Mouse (Mus musculus) heart, postnatal 36 days (tissue): ENCODE measurements around the gene 1600012H06Rik. TPM values are rescaled to one million over a fixed set of nuclear protein-coding genes. Genes with fewer than 3 reads are reported as not detected.
"Not testable (repeated sequence)": the region's sequence is repeated elsewhere in the genome, so short reads cannot be mapped to it uniquely, and the experiment has no call there.

ENCODE experiments used
- DNase-seq, 2 experiments: peaks; one replicate each; pipeline ENCODE4 v3.0.0; 2021 to 2022
- intact Hi-C: fragments of 180-260 bp; cut with DNase I; formaldehyde crosslinking; loops from one replicate; pipeline ENCODE4 v1.15.1; 2025
- total RNA-seq, 2 experiments: library from RNA; stranded (reverse); gene quantifications; 2 replicates each; pipeline ENCODE4 v1.2.3; 2021

Gene 1600012H06Rik
- total RNA-seq, 2 experiments from 2014 or later: 11.9 to 14.7 TPM

DNA sequence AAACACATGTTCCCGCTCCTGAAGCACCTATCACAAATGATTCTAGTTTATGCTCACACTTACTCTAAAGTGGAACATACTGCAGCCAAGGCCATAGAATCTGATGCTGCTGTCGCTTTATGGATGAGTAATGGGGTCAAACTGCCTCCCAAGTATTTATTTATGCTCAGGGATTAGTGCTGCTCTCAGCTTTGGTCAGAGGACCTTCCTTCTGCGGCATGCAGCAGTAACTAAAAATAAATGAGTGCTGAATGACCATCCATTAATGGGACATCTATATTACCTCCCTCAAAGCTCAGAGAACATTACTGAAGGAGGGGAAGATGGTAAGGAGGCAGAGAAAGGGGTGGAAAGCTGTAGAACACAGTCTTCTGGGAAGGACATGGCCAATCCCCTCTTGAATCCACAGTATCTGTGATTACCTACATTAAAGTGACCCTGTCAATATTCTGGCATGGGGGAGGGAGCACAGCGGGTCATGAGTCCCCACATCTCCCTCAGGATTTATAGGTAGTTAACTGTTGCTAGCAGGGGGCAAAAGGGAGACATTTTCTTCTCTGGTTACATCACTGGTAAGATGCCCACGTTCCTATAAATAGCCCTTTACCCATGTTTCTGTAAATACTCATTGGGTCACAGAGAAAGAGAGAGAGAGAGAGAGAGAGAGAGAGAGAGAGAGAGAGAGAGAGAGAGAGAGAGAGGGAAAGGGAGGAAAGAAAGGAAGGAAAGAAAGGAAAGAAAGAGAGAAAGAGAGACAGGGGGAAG is 7.0 kb upstream of the 1600012H06Rik start:
- no peak for DNase-seq
- intact Hi-C loops: no loop called here

DNA sequence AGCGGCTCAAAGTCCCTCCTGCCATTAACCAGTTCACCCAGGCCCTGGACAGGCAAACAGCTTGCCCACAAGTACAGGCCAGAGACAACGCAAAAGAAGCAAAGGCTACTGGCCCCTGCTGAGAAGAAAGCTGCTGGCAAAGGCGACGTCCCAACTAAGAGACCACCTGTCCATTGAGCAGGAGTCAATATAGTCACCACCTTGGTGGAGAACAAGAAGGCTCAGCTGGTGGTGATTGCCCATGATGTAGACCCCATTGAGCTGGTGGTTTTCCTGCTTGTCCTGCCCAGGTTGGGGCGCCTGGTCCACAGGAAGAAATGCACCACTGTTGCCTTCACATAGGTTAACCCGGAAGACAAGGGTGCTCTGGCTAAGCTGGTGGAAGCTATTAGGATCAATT is 803 bp upstream of the 1600012H06Rik start:
- peak in 1 of 2 experiments; percentile 3 for DNase-seq
- intact Hi-C loops: not testable (repeated sequence)

DNA sequence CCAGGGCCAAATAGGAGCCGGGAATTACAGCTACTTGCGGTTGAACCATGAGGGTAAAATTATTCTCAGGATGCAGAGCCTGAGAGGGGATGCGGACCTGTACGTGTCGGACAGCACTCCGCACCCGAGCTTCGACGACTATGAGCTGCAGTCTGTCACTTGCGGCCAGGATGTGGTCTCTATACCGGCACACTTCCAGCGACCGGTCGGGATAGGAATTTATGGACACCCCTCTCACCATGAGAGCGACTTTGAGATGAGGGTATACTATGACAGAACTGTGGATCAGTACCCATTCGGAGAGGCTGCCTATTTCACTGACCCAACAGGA is 710 bp downstream of the 1600012H06Rik start:
- intact Hi-C loops: no loop called here
- DNase-seq: no peak

- intact Hi-C loops: no loop called here
- no peak for DNase-seq
These were observed 1.6 kb downstream of the 1600012H06Rik start for GRCm38 (mm10) chr17:14944551-14944950.

- intact Hi-C loops: no loop called here
- no peak for DNase-seq
These were observed 6.3 kb downstream of the 1600012H06Rik start for GRCm38 (mm10) chr17:14949161-14949827.

DNA sequence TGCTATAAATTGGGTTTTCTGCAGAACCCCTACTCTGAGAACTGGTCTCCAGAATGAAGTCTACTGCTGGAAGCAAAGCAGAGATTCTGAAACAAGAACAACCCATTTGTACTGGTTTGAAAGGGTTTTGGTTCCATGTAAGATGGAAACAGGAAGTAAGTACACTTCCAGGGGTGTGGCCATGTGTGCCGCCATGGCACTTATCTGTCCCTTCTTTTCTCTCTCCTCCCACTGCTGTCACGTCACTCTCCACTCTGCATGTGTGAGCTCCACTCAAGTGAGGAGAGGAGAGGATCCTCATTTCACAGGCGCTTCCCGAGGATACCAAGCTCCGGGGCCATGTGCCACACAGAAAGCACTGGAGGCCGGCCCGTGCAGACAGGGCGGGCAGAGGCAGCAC is 10.5 kb downstream of the 1600012H06Rik start:
- no peak for DNase-seq

DNA sequence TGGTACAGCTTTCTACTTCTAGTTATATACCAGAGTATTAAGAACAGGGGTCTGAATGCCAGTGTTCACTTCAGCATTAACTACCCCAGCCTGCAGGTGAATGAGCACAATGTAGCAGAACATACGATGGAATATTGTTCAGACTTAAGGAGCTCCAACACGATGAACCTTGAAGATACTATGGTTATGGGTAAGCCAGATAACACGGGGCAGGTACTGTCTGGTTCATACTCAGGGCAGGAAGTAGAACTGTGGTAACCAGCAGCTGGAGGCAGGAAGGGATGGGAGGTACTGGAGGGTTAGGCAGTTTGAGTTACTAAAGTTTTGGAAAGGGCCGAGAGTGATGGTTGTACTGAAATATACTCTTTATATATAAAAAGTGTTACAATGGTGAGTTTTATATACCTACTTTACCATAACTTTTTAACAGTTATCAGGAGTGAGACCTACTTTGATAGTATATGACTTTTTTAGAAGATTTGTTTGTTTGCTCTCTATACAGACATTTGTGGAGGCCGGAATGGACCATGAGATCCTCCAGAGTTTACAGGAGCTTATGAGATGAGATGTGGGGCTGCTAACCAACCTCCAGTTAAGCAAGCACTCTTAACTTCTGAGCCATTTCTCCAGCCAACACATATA is 15.8 kb downstream of the 1600012H06Rik start:
- DNase-seq: no peak
- intact Hi-C loops: no loop called here

More for the DNA sequence above, 10.5 kb downstream of the 1600012H06Rik start:
- intact Hi-C loops: no loop called here

GRCm38 (mm10) chr17:14959979-14960378 is 17.0 kb downstream of the 1600012H06Rik start:
- intact Hi-C loops: no loop called here
- DNase-seq: no peak

DNA sequence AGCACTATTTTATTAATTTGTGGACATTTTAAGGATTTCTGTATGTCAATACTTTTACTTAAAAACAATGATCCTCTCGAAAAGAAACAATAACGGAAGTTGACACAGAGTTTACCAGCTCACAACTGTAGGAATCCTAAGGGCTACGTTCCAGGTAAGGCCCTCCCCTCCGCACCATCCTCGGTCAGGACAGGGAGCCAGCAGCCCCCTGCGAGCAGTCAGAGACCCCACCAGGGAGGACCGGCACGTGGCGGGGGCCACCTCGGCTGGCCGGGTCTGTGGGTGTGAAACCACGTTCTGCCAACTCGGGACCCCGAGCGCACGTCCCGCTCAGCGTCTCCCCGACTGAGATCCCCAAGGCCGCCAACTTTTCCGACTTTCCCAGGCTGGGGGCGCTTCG is 17.5 kb downstream of the 1600012H06Rik start:
- intact Hi-C loops: no loop called here
- DNase-seq: peak; percentile 24 to 34

DNA sequence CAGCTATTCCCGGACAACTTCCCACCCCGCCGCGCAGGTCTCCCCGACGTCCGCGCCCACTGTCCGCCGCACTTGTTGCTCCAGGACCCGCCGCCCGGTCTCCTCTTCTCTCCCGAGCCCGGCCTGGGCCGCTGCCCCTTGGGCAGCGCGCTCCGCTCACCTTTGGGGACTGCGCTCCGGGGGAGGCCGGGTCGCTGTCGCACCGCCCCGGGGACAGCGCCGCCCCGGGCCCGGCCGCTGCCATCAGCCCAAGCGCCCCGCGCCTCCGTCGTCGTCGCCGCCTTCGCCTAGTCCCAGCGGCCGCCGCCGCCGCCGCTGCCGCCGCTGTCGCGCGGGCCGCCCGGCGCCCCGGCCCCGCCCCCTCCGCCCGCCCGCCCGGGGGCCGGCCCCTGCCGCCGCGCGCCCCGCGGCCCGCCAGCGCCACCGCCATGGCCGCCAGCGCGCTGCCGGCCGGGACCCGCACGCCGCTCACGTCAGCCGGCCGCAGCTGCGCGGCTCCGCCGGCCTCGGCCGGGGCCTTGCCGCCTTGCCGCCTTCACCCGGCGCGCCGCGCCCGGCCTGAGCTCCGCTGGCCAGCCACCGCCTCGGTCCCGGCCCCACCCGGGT is 18.1 kb downstream of the 1600012H06Rik start, which contains the start of gene Phf10:
TSS of gene Phf10 (minus strand) at position 323 of the 606 bp plus-strand sequence.
- intact Hi-C loops: not testable (repeated sequence)
- peak; percentile 37 to 63 for DNase-seq

DNA sequence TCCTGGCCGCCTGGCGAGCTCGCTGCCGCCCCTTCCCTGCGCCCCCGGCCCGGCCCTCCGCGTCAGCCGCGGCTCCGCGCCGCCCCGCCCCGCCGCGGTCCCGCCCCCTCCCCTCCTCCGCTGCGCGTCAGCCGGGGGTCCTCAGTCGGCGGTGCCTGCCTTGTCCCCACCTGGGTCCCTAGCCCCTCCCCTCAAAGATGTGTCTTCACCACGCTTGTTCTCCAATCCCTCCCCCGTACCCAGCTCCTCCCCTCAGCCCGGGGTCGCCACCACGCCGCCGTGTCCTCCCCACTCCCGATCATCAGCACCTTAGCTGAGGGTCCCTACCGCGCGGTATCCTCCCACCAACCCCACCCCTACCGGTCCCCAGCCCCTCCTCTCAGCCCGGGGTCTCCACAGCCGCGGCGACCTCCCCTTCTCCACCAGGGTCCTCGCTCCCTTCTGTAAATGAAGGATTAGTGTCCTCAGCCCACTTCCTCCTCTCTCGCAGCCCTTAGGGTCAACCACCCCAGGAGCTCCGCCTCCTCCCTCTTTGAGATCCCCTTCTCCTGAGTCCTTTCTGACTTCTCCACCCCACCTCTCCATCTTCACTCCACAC is 18.7 kb downstream of the 1600012H06Rik start:
- intact Hi-C loops, DNase-seq: not testable (repeated sequence)

GRCm38 (mm10) chr17:14968373-14968913 is 25.5 kb downstream of the 1600012H06Rik start:
- DNase-seq, intact Hi-C loops: not testable (repeated sequence)

DNA sequence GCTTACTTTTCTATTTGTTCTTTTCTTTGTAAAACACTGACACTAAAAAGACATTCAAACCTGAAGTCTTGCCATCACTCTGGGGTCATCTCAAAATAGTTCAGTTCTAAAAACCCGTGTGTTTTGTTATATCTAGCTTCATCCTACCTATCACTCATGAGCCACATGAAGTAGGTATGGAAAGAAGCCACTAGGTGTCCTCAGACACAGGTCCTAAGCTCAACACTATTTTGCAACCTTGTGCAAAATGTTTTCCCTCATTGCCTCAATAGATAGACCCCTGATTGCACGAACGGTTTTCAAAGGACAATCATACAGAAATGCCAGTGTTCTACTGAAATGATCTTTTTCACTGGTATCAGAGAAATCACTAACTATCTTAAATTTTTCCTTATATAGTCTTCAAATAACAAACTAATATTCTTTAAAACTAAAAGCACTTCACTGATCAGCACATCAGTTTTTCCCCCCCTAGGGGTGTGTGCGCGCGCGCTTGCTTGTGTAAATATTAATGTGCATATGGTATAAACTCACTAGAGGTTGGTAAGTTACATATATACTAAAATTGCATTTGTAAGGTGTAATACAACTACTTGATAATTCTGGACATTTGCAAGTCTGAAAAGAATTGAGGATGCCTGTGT is 34.9 kb downstream of the 1600012H06Rik start:
- intact Hi-C loops, DNase-seq: not testable (repeated sequence)

- intact Hi-C loops, DNase-seq: not testable (repeated sequence)
These were observed 35.5 kb downstream of the 1600012H06Rik start, which contains the start of the genes 9030025P20Rik and Gm3417 for GRCm38 (mm10) chr17:14978362-14979038. Gene 9030025P20Rik, plus strand, starts transcription at chr17:14978468. Gene Gm3417, minus strand, starts transcription at chr17:14978790.

- DNase-seq: peak in 1 of 2 experiments; percentile 12
- intact Hi-C loops: not testable (repeated sequence)
These were observed 47.2 kb downstream of the 1600012H06Rik start for GRCm38 (mm10) chr17:14990116-14990702.

- DNase-seq, intact Hi-C loops: not testable (repeated sequence)
These were observed 49.6 kb downstream of the 1600012H06Rik start for GRCm38 (mm10) chr17:14992522-14993138.

DNA sequence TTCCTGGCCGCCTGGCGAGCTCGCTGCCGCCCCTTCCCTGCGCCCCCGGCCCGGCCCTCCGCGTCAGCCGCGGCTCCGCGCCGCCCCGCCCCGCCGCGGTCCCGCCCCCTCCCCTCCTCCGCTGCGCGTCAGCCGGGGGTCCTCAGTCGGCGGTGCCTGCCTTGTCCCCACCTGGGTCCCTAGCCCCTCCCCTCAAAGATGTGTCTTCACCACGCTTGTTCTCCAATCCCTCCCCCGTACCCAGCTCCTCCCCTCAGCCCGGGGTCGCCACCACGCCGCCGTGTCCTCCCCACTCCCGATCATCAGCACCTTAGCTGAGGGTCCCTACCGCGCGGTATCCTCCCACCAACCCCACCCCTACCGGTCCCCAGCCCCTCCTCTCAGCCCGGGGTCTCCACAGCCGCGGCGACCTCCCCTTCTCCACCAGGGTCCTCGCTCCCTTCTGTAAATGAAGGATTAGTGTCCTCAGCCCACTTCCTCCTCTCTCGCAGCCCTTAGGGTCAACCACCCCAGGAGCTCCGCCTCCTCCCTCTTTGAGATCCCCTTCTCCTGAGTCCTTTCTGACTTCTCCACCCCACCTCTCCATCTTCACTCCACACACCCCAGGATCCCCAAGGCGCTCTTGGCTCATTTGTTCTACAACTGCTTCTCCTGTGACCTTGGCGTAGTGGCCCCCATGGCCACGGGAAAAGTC is 50.3 kb downstream of the 1600012H06Rik start:
- intact Hi-C loops, DNase-seq: not testable (repeated sequence)

- intact Hi-C loops, DNase-seq: not testable (repeated sequence)
These were observed 51.2 kb downstream of the 1600012H06Rik start for GRCm38 (mm10) chr17:14994140-14994539.
